Mouse (Mus musculus) kidney, adult 10 weeks (tissue): Measurements from ENCODE around the gene Nemp2. TPM values are rescaled to one million over a fixed set of nuclear protein-coding genes. Genes with fewer than 3 reads are reported as not detected.

ENCODE experiments used
- polyA plus RNA-seq: library from polyadenylated mRNA; stranded (reverse); fragments of 350-450 nt; fragmentation: Illumina TruSeq; extraction: RNeasy Lipid Tissue Mini Kit (QIAGEN cat#74804); gene quantifications from one replicate; pipeline ENCODE4 v1.2.3, GENCODE M21; 2014; ENCODE audit warnings: low read depth, low replicate concordance

Nemp2 gene
- polyA plus RNA-seq: 2.3 TPM

DNA sequence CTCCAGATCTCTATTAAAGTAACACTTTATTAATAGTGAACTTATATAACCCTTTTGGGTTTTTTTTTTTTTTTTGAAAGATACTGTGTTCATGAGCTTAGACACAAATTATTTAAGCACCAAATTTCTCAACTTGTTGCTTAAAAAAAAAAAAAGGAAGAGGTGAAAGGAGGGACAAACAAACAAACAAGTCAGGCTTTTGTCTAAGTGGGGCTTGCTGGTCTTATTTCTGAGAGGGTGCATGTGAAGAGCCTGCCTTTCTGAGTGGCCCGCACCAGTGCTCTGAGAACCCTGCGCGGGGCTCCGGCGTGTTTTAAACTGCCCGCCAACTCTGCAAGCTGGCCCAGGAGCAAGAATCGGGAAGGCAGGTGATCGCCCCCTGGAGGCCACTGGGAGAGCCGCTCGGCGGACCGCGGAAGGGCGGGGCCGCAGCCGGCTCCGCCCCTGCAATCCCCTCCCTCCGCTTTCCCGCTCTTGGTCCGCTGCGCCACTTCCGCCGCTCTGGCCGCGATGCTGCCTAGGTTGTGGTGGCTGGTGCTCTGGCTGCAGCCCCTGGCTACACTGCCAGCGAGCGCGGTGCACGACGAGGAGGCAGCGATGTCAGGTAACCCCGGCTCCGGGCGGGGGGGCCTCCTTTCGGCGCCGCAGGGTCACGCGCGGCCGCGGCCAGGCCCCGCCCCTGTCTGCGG is at the start of gene Nemp2:
Gene Nemp2 (plus strand): TSS at position 456 of the 689 bp plus-strand sequence.

Other genes with a start within 250 kb of the Nemp2 start
- gene Nab1, start 130.0 kb upstream of the Nemp2 start, polyA plus RNA-seq: 85.9 TPM
- 22.3 TPM for gene Mfsd6, start 96.8 kb downstream of the Nemp2 start, polyA plus RNA-seq
- 8.9 TPM for gene Inpp1, start 187.0 kb downstream of the Nemp2 start, polyA plus RNA-seq
- 184 TPM for gene Hibch, start 214.2 kb downstream of the Nemp2 start, polyA plus RNA-seq